8 mouse cellular contexts compared by ENCODE assay signal in the genomic region with DNA sequence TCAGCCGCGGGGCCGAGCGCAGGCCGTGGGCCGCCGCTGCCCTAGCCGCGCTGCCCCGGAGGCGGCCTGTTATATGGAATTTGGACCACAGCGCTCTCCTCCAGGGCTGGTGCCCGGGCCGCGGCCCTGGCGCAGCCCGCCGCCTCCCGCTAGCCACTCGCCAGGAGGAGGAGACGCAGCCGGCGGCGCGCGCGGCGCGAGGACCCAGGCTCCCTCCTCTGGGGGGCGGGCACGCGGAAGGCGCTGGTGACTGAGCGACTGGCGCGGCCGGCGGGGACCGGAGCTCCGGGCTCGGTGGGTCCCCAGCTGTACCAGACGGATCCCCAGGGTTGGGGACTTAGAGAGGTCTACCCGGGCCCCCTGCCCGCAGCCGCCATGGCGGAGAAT. TPM values are rescaled to one million over a fixed set of nuclear protein-coding genes. Genes with fewer than 3 reads are reported as not detected.
DNase-seq lines count a peak whose midpoint lies in the region; ATAC-seq and TF ChIP-seq lines count a peak whose summit lies in the region.

No protein-coding gene starts in this region.

- under 1% methylated on average over 45 of the region's 46 CpGs for WGBS in bone marrow, adult 2 months

- peaks cover 28% of the 10 kb centered on the region for H3K36me3 ChIP-seq in E14TG2a.4 (ENCODE audit: insufficient read depth, low read length)

- H3K4me1 ChIP-seq in E14TG2a.4 (replicated peaks; ENCODE audit: low read depth, low read length): peaks cover 59% of the 10 kb centered on the region
- peaks cover 11% of the 10 kb centered on the region for H3K4me1 ChIP-seq in bone marrow, adult 2 months (ENCODE audit: control insufficient read depth, insufficient read depth, low read length)
- 0 out of 2 replicates have a peak, but pooled peaks cover 8% of the 10 kb centered on the region for H3K4me1 ChIP-seq in embryonic fibroblast, embryonic 13.5 days (ENCODE audit: control insufficient read depth, insufficient read depth, low read length)

- no peak for ATAC-seq in granulocyte monocyte progenitor cell, adult 5-6 weeks (replicated peaks; ENCODE audit: poor library complexity, severe bottlenecking)

- peak overlapping the region; percentile 92 for H3K4me3 ChIP-seq in E14TG2a.4 (replicated peaks; ENCODE audit: low read length)
- peak overlapping the region; percentile 96 for H3K4me3 ChIP-seq in bone marrow, adult 2 months (replicated peaks; ENCODE audit: control insufficient read depth, low read depth, low read length)
- peak overlapping the region; percentile 76 for H3K4me3 ChIP-seq in embryonic fibroblast, embryonic 13.5 days (ENCODE audit: insufficient read depth, low read length)

- peak overlapping the region; percentile 100 for H3K27ac ChIP-seq in bone marrow, adult 2 months (ENCODE audit: control insufficient read depth, insufficient read depth, low read depth, low read length, poor library complexity)
- peak overlapping the region; percentile 94 for H3K27ac ChIP-seq in embryonic fibroblast, embryonic 13.5 days (ENCODE audit: insufficient read depth, low read length)

- H3K27me3 ChIP-seq in E14TG2a.4 (ENCODE audit: insufficient read depth, low read length): no peaks in the 10 kb centered on the region

- intact Hi-C loops in heart, postnatal 36 days (cut with DNase I): loop anchor here (2.0 kb wide), 1 partner anchor 105 kb away; a partner anchor contains a TSS

- peak; percentile 79 to 88 for DNase-seq in heart, postnatal 36 days
- DNase-seq in layer of hippocampus, postnatal 10 days (ENCODE audit: low spot score in 2 of 2): peak; percentile 75 to 83
- DNase-seq in lung, postnatal 4 days: peak; percentile 86 to 88
- DNase-seq in spleen, adult 12 weeks (ENCODE audit: low spot score): peak; percentile 65

- TF ChIP-seq POLR2A in bone marrow, adult 2 months (IDR thresholded peaks at IDR 0.05; ENCODE audit: borderline replicate concordance, control insufficient read depth, low read depth, low read length): no peak
- no peak for TF ChIP-seq POLR2A in embryonic fibroblast, embryonic 13.5 days (IDR thresholded peaks at IDR 0.05; ENCODE audit: low read depth, low read length)

- H3K9me3 ChIP-seq in E14TG2a.4 (ENCODE audit: low read length): no peaks in the 10 kb centered on the region

- TF ChIP-seq CTCF in E14TG2a.4 (conservative IDR thresholded peaks at IDR 0.05; ENCODE audit: low read length): no peak
- TF ChIP-seq CTCF in bone marrow, adult 2 months (IDR thresholded peaks at IDR 0.05; ENCODE audit: control insufficient read depth, insufficient read depth, low read length): no peak
- no peak for TF ChIP-seq CTCF in embryonic fibroblast, embryonic 13.5 days (IDR thresholded peaks at IDR 0.05; ENCODE audit: borderline replicate concordance, insufficient read depth, low read length)

RNA-seq across cellular contexts. Expression of a gene that starts 0.6 kb away (rescaled TPM):
- polyA plus RNA-seq in bone marrow, adult 2 months (2011; ENCODE audit: insufficient read depth, insufficient read length, low replicate concordance, missing spikeins): 13.9 and 25.9 TPM in 2 replicates
- polyA plus RNA-seq in embryonic fibroblast, embryonic 13.5 days (2011; ENCODE audit: insufficient read length, low read depth, missing spikeins): 22.1 and 25.9 TPM in 2 replicates
- 10 to 100 TPM; 38.7 to 40.0 TPM for total RNA-seq in heart, postnatal 36 days (2021)
- 100 to 1,000 TPM; 108 to 111 TPM for total RNA-seq in layer of hippocampus, postnatal 10 days (2021)
- 10.9 and 13.9 TPM in 2 replicates for total RNA-seq in granulocyte monocyte progenitor cell, adult 5-6 weeks (2014; fragmentation: Nextera tagmentation)
- total RNA-seq in granulocyte monocyte progenitor cell, adult 5-6 weeks (2017): 12.2 and 13.6 TPM in 2 replicates
